Mouse (Mus musculus): ENCODE measurements around the gene Trp63. TPM values are rescaled to one million over a fixed set of nuclear protein-coding genes. Genes with fewer than 3 reads are reported as not detected.

The Trp63 gene
- polyA plus RNA-seq, 1 experiment from 2014 or later = 0.17 TPM

GRCm38 (mm10) chr16:25727001-25727400 is 43.4 kb downstream of the Trp63 start:
- Histone ChIP-seq H3K4me3 (ENCODE audit: low read depth, low read length) (no peak overlapping the region), H3K27ac (ENCODE audit: low read length) (no peak overlapping the region), H3K9me3 (ENCODE audit: low read length) (no peaks in the 10 kb centered on the region), H3K36me3 (ENCODE audit: insufficient read depth, low read length) (no peaks in the 10 kb centered on the region), H3K4me1 (ENCODE audit: insufficient read depth, low read depth, low read length) (no peaks in the 10 kb centered on the region), H3K27me3 (replicated peaks; ENCODE audit: insufficient read depth, low read length) (no peaks in the 10 kb centered on the region), H3K9ac (replicated peaks; ENCODE audit: low read depth) (no peak overlapping the region), H3K4me2 (replicated peaks; ENCODE audit: low read depth, low read length) (no peak overlapping the region)
- no peak for ATAC-seq
- 88% methylated on average over 5 of the region's 5 CpGs for WGBS
- no peak for DNase-seq (ENCODE audit: low spot score)
- no peak for TF ChIP-seq EP300 (IDR thresholded peaks at IDR 0.05)
- no peak for TF ChIP-seq CTCF (IDR thresholded peaks at IDR 0.05)

GRCm38 (mm10) chr16:25727957-25728506 is 44.5 kb downstream of the Trp63 start:
- 36% methylated on average over 7 of the region's 7 CpGs for WGBS
- H3K9me3 ChIP-seq (ENCODE audit: low read length) = no peaks in the 10 kb centered on the region
- TF ChIP-seq EP300 (IDR thresholded peaks at IDR 0.05) = no peak
- no peak overlapping the region for H3K27ac ChIP-seq (ENCODE audit: low read length)
- no peaks in the 10 kb centered on the region for H3K27me3 ChIP-seq (replicated peaks; ENCODE audit: insufficient read depth, low read length)
- ATAC-seq = peak; percentile 67
- H3K36me3 ChIP-seq (ENCODE audit: insufficient read depth, low read length) = no peaks in the 10 kb centered on the region
- H3K9ac ChIP-seq (replicated peaks; ENCODE audit: low read depth) = no peak overlapping the region
- peak; percentile 61 for DNase-seq (ENCODE audit: low spot score)
- H3K4me3 ChIP-seq (ENCODE audit: low read depth, low read length) = no peak overlapping the region
- no peak overlapping the region for H3K4me2 ChIP-seq (replicated peaks; ENCODE audit: low read depth, low read length)
- no peaks in the 10 kb centered on the region for H3K4me1 ChIP-seq (ENCODE audit: insufficient read depth, low read depth, low read length)

GRCm38 (mm10) chr16:25736912-25737311 is 53.3 kb downstream of the Trp63 start:
- no peak for ATAC-seq
- Histone ChIP-seq H3K9me3 (ENCODE audit: low read length) (no peaks in the 10 kb centered on the region), H3K27me3 (replicated peaks; ENCODE audit: insufficient read depth, low read length) (no peaks in the 10 kb centered on the region), H3K4me2 (replicated peaks; ENCODE audit: low read depth, low read length) (no peak overlapping the region), H3K27ac (ENCODE audit: low read length) (no peak overlapping the region), H3K9ac (replicated peaks; ENCODE audit: low read depth) (no peak overlapping the region), H3K4me3 (ENCODE audit: low read depth, low read length) (no peak overlapping the region), H3K4me1 (ENCODE audit: insufficient read depth, low read depth, low read length) (no peaks in the 10 kb centered on the region), H3K36me3 (ENCODE audit: insufficient read depth, low read length) (no peaks in the 10 kb centered on the region)
- TF ChIP-seq EP300 (IDR thresholded peaks at IDR 0.05) (no peak), CTCF (IDR thresholded peaks at IDR 0.05) (no peak)
- WGBS = 71% methylated on average over 3 of the region's 3 CpGs
- no peak for DNase-seq (ENCODE audit: low spot score)

- no peaks in the 10 kb centered on the region for H3K36me3 ChIP-seq (ENCODE audit: insufficient read depth, low read length)
- H3K9me3 ChIP-seq (ENCODE audit: low read length) = no peaks in the 10 kb centered on the region
- H3K4me1 ChIP-seq (ENCODE audit: insufficient read depth, low read depth, low read length) = no peaks in the 10 kb centered on the region
- no peak overlapping the region for H3K4me3 ChIP-seq (ENCODE audit: low read depth, low read length)
- H3K9ac ChIP-seq (replicated peaks; ENCODE audit: low read depth) = no peak overlapping the region
- no peaks in the 10 kb centered on the region for H3K27me3 ChIP-seq (replicated peaks; ENCODE audit: insufficient read depth, low read length)
- no peak overlapping the region for H3K4me2 ChIP-seq (replicated peaks; ENCODE audit: low read depth, low read length)
- no peak for TF ChIP-seq CTCF (IDR thresholded peaks at IDR 0.05)
- no peak overlapping the region for H3K27ac ChIP-seq (ENCODE audit: low read length)
- DNase-seq (ENCODE audit: low spot score) = no peak
- 73% methylated on average over 6 of the region's 6 CpGs for WGBS
- no peak for ATAC-seq
Measured at GRCm38 (mm10) chr16:25737623-25738050, 54.1 kb downstream of the Trp63 start.

GRCm38 (mm10) chr16:25746807-25747206 is 63.2 kb downstream of the Trp63 start:
- Histone ChIP-seq H3K4me3 (ENCODE audit: low read depth, low read length) (no peak overlapping the region), H3K9ac (replicated peaks; ENCODE audit: low read depth) (no peak overlapping the region), H3K4me2 (replicated peaks; ENCODE audit: low read depth, low read length) (no peak overlapping the region), H3K4me1 (ENCODE audit: insufficient read depth, low read depth, low read length) (no peaks in the 10 kb centered on the region), H3K27ac (ENCODE audit: low read length) (no peak overlapping the region), H3K9me3 (ENCODE audit: low read length) (no peaks in the 10 kb centered on the region), H3K27me3 (replicated peaks; ENCODE audit: insufficient read depth, low read length) (no peaks in the 10 kb centered on the region), H3K36me3 (ENCODE audit: insufficient read depth, low read length) (no peaks in the 10 kb centered on the region)
- ATAC-seq = peak; percentile 61
- DNase-seq (ENCODE audit: low spot score) = peak; percentile 64
- TF ChIP-seq CTCF (IDR thresholded peaks at IDR 0.05) = no peak
- WGBS = 16% methylated on average over 3 of the region's 3 CpGs

- Histone ChIP-seq H3K9ac (replicated peaks; ENCODE audit: low read depth) (no peak overlapping the region), H3K27ac (ENCODE audit: low read length) (no peak overlapping the region), H3K4me2 (replicated peaks; ENCODE audit: low read depth, low read length) (no peak overlapping the region), H3K9me3 (ENCODE audit: low read length) (no peaks in the 10 kb centered on the region), H3K36me3 (ENCODE audit: insufficient read depth, low read length) (no peaks in the 10 kb centered on the region), H3K27me3 (replicated peaks; ENCODE audit: insufficient read depth, low read length) (no peaks in the 10 kb centered on the region), H3K4me1 (ENCODE audit: insufficient read depth, low read depth, low read length) (no peaks in the 10 kb centered on the region), H3K4me3 (ENCODE audit: low read depth, low read length) (no peak overlapping the region)
- 85% methylated on average over 11 of the region's 11 CpGs for WGBS
- TF ChIP-seq CTCF (IDR thresholded peaks at IDR 0.05) = no peak
- TF ChIP-seq EP300 (IDR thresholded peaks at IDR 0.05) = no peak
- no peak for ATAC-seq
- DNase-seq (ENCODE audit: low spot score) = no peak
Measured at GRCm38 (mm10) chr16:25751866-25752265, 68.3 kb downstream of the Trp63 start.

- Histone ChIP-seq H3K4me2 (replicated peaks; ENCODE audit: low read depth, low read length) (no peak overlapping the region), H3K4me1 (ENCODE audit: insufficient read depth, low read depth, low read length) (no peaks in the 10 kb centered on the region), H3K27me3 (replicated peaks; ENCODE audit: insufficient read depth, low read length) (no peaks in the 10 kb centered on the region), H3K4me3 (ENCODE audit: low read depth, low read length) (no peak overlapping the region), H3K9ac (replicated peaks; ENCODE audit: low read depth) (no peak overlapping the region), H3K36me3 (ENCODE audit: insufficient read depth, low read length) (no peaks in the 10 kb centered on the region), H3K9me3 (ENCODE audit: low read length) (no peaks in the 10 kb centered on the region), H3K27ac (ENCODE audit: low read length) (no peak overlapping the region)
- ATAC-seq (no peak), DNase-seq (ENCODE audit: low spot score) (peak; percentile 31)
- no peak for TF ChIP-seq EP300 (IDR thresholded peaks at IDR 0.05)
- no peak for TF ChIP-seq CTCF (IDR thresholded peaks at IDR 0.05)
- 56% methylated on average over 2 of the region's 2 CpGs for WGBS
Measured at GRCm38 (mm10) chr16:25758108-25758507, 74.5 kb downstream of the Trp63 start.

Data from lung, postnatal 0 days (tissue).